Mouse (Mus musculus) gastrocnemius, adult 2 months (tissue): ENCODE data around the gene Nup205. TPM values are rescaled to one million over a fixed set of nuclear protein-coding genes. Genes with fewer than 3 reads are reported as not detected.
A peak's percentile ranks its signal among the peaks of the same experiment; 100 is the strongest.
"Not testable (repeated sequence)": the region's sequence is repeated elsewhere in the genome, so short reads cannot be mapped to it uniquely, and the experiment has no call there.

ENCODE experiments used
- DNase-seq: peaks from one replicate; pipeline ENCODE4 v3.0.0; 2022
- H3K27ac ChIP-seq: fragments of 200-600 bp; 2 replicates; pipeline ENCODE4 v1.8.1; 2022; ENCODE audit warnings: mild to moderate bottlenecking
- H3K4me3 ChIP-seq: fragments of 200-600 bp; 2 replicates; pipeline ENCODE4 v1.8.1; 2022; ENCODE audit warnings: mild to moderate bottlenecking, moderate library complexity
- CTCF ChIP-seq: fragments of 200-600 bp; IDR thresholded peaks from 2 replicates; pipeline ENCODE4 v1.8.1; 2022; ENCODE audit warnings: antibody characterized with exemption, mild to moderate bottlenecking, moderate library complexity
- intact Hi-C: fragments of 180-260 bp; cut with DNase I; formaldehyde crosslinking; loops from one replicate; pipeline ENCODE4 v1.15.1; 2025
- total RNA-seq, 2 experiments: library from RNA; stranded (reverse); gene quantifications; 2 replicates each; pipeline ENCODE4 v1.2.3; 2021

The Nup205 gene
- total RNA-seq, 2 experiments from 2014 or later = 9.3 to 12.5 TPM

DNA sequence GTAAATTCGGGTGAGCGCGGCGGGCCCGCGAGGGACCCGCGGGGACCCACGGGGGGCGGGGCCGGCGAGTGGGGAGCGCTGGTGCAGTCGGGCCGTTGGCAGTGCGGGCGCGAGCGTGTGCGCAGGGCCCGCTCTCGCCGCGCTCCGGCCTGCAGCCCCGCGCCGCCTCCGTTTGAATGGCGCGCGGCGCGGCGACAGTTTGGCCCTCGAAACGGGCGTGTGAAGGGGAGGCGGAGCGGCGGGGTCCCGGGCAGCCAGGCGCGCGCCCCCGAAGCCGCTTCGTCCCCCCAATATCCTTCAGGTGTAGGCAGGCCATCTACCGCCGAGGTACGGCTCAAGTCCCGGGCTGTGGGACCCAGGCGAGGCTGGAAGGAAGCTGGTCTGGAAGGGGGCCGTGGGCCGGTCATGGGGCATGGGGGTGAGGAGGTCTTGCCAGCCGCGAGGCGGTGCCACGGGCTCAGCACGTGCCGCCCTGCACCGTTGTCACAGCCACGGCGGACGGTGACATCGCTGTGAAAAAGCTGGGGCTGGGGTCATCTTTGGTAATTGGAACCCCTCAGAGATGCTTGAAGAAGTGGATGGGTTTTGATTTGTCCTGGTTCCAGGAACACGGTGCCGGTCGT, 540 bp downstream of the Nup205 start:
- intact Hi-C loops = loop anchor here (1.0 kb wide), 1 partner anchor 44 kb away; the partner anchor contains the start of gene Cnot4

DNA sequence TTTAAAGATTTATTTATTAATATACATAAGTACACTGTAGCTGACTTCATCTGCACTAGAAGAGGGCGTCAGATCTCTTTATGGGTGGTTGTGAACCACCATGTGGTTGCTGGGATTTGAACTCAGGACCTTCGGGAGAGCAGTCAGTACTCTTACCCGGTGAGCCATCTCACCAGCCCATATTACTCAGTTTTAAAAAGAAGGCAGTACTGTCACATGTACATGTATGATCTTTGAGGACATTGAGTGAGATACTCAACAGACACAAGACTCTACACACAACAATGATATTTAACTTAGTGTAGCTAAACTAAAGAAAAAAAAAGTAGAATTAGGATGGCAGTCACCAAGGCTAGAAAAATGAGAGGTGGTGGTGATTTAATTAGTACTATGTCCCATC, 2.1 kb downstream of the Nup205 start:
- H3K27ac ChIP-seq, H3K4me3 ChIP-seq, DNase-seq, intact Hi-C loops: not testable (repeated sequence)

More for the DNA sequence above, 540 bp downstream of the Nup205 start:
- peak; percentile 44 for DNase-seq
- TF ChIP-seq CTCF = no peak
- Histone ChIP-seq H3K27ac (peak overlapping the region; percentile 99), H3K4me3 (peak overlapping the region; percentile 91)

DNA sequence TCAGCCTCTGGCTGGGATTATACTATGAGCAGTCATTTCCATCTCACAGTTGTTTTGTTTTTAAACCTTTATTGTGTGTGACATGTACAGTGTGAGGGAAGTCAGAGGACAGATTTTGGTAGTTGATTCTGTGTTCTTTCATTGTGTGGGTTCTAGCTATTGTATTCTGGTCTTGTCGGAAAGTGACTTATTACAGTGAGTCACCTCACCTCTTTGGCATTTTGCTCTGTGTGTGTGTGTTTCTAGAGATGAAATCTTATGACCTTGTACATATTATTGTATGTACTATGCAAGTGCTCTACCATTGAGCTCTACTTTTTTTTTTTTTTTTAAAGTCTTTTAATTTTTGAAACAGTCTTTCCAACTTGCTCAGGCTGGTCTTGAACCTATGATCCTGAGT, 7.6 kb downstream of the Nup205 start:
- intact Hi-C loops = no loop called here
- no peak for TF ChIP-seq CTCF
- H3K4me3 ChIP-seq = no peak overlapping the region
- DNase-seq = no peak
- H3K27ac ChIP-seq = no peak overlapping the region

DNA sequence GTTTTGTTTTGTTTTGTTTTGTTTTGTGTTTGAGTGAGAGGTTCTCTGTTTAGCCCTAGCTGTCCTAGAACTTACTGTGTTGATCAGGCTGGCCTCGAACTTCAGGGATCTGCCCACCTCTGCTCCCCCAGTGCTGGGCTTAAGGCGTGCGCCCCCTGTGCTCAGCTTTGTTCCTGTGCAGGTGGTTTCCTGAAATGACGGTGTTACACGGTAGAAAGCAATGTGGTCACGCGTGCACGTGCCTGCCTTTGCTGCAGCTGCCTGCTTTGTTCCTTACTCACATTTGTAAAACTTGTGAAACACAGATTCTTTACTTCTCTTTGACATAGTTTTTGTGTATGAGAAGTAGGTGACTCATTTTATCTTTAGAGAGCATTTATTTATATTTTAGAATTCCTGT, 14.0 kb downstream of the Nup205 start:
- no peak overlapping the region for H3K4me3 ChIP-seq
- intact Hi-C loops = no loop called here
- no peak for DNase-seq
- H3K27ac ChIP-seq = no peak overlapping the region
- TF ChIP-seq CTCF = no peak

DNA sequence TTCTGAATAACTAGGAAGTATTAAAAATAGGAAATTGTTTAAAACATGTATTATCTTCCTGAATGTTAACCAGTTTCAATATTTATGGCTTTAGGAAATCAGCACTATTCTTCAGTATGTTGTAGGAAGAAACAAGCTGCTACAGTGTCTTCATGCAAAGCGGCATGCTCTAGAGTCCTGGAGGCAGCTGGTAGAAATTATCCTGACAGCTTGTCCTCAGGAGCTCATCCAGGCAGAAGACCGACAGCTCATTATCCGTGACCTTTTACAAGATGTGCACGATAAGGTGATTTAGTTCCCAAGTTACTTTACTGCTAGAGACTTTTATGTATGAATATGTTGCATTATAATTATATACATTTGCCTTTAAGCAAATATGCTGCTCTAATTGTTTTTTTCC, 48.5 kb downstream of the Nup205 start:
- no peak for DNase-seq
- no peak for TF ChIP-seq CTCF
- no peak overlapping the region for H3K27ac ChIP-seq
- intact Hi-C loops = no loop called here
- no peak overlapping the region for H3K4me3 ChIP-seq

DNA sequence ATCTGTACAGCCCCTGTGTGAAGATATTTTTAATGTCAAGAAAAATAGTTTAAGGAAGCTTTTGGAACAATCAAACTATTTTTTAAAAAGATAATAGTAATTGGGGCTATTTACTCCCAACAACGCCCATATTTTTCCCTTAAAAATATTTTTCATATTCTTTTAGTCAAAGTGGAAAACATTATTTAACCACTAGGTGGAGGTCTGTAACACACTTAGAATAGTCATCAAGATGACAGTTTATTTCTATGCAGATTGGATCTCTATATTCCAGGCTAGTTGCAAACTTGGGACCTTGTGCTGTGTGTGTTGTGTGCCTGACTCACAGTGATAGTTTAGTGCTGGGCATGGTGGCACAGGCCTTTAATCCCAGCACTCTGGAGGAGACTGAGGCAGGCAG, 52.2 kb downstream of the Nup205 start:
- H3K27ac ChIP-seq = no peak overlapping the region
- intact Hi-C loops = no loop called here
- DNase-seq = no peak
- no peak overlapping the region for H3K4me3 ChIP-seq
- peak; percentile 15; the same call in 1 of the 2 replicates for TF ChIP-seq CTCF

DNA sequence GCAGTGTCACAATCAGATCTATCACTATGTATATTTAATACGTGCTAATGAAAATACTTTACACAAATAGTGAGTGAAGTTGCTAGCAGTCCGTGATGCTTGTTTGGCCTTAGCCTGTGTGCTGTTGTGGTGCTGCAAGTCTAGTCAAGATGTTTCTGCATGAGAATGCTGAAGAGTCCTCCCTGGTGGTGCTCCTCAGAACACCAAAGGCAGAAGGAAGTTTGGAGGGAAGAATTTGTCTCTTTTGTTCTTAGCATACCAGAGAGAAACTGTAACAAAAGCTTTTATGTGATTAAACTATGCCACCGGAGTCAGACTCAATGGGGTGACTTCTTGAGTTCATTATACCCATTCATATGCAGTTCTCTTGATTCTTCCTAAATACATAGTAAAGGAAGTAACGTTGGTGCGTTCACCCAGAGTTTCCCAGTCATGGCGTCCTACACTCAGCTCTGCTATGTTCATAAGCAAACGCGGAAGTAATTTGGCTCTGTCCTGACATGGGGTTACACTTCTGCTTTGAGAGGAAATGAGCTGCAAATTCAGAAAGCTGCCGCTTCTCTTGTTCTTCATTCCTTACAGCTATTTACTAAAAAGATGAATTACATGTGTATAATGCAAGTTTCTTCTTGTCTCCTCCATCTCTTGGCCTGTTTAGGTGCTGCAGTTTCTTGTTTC, 59.0 kb downstream of the Nup205 start:
- H3K27ac ChIP-seq = no peak overlapping the region
- H3K4me3 ChIP-seq = no peak overlapping the region
- TF ChIP-seq CTCF = no peak
- intact Hi-C loops = no loop called here
- no peak for DNase-seq

DNA sequence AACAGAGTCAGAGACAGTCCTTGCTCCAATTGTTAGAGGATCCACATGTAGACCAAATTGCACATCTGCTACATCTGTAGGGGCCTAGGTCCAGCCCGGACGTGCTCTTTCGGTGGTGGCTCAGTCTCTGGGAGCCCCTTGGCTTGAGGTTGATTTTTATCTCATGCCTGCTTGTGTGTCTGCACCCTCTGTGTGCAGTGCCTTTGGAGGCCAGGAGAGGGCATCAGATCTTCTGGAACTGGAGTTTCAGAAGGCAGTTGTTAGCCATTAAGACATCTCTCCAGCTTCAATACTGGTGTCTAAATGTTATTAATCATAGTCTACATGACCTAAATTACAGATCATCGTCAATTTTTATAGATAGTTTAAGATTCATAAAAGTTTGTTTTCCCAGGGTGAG, 66.0 kb downstream of the Nup205 start:
- peak; percentile 13; the same call in 1 of the 2 replicates for TF ChIP-seq CTCF
- no peak overlapping the region for H3K4me3 ChIP-seq
- DNase-seq = no peak
- H3K27ac ChIP-seq = no peak overlapping the region
- intact Hi-C loops = no loop called here

DNA sequence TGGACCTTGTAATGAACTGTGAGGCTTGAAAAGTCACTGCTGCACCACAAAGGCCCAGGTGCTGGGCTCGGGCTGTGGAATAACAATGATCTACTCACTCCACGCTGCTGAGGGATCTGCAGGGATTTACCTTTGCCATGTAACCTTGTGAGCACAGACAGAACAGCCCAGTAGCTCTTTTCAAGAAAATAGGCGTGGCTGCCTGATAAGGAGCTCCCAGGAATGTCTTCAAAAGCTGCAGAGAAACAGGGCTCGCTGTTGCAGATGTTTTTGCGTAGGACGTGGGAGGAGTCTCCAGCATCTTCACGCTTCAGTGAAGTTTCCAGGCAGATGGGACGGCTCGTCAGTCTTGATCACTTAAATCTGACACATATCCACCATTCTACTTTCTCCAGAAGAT, 66.8 kb downstream of the Nup205 start:
- no peak for DNase-seq
- TF ChIP-seq CTCF = no peak
- Histone ChIP-seq H3K27ac (no peak overlapping the region), H3K4me3 (no peak overlapping the region)
- intact Hi-C loops = no loop called here

DNA sequence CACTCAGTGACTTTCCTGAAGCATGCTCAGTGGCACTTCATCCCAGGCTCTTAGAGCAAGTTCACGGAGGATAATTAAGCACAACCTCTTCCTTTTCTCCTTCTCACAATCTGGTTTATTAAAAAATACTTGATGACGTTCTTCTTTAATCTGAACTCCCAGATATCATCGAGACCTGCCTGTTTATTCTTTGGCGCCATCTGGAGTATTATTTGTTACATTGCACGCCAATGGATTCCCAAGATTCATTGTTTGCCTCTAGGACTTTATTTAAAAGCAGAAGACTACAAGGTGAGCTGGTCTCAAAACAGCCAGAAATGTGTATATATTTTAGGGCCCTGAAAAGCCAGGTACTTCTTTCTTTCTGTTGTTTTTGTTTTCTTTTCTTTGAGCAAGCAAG, 67.9 kb downstream of the Nup205 start:
- peak; percentile 59 for TF ChIP-seq CTCF
- no peak for DNase-seq
- Histone ChIP-seq H3K27ac (no peak overlapping the region), H3K4me3 (no peak overlapping the region)
- intact Hi-C loops = no loop called here

DNA sequence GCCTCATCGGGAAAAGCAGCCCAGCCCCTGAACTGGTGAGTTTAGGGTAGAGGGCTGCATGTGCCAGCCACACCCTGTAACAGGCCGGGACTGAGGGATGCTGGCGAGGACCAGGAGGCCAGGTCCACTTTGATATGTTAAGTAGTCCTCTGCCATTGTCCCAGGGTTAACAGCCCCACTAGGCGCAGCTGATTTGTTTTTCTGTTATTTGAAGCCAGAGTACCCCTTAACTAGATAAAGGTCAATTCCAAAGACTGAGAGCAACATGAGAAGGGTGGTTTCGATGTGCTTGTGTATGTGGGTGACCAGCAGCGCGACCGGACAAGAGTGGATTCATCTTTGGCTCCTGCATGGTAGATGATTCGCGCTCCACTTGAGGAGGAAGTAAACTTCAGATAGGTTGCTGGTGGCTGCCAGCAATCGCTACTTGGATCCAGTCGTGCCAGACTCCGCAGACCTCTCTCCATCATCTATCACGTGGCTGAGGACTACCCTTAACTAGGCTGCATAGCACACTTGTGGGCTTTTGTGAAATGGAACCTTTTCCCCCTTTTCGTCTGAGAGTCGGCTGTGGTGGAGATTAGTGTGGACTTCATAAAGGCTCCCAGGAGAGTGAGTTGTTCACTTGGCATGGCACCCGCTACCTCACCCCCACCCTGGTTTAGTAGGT, 74.7 kb downstream of the Nup205 start:
- TF ChIP-seq CTCF = no peak
- intact Hi-C loops = loop anchor here (2.0 to 10.0 kb wide), 4 partner anchors 73 to 977 kb away; no protein-coding TSS in a partner anchor
- peak overlapping the region; percentile 89 for H3K27ac ChIP-seq
- DNase-seq = no peak
- peak overlapping the region; percentile 85 for H3K4me3 ChIP-seq

DNA sequence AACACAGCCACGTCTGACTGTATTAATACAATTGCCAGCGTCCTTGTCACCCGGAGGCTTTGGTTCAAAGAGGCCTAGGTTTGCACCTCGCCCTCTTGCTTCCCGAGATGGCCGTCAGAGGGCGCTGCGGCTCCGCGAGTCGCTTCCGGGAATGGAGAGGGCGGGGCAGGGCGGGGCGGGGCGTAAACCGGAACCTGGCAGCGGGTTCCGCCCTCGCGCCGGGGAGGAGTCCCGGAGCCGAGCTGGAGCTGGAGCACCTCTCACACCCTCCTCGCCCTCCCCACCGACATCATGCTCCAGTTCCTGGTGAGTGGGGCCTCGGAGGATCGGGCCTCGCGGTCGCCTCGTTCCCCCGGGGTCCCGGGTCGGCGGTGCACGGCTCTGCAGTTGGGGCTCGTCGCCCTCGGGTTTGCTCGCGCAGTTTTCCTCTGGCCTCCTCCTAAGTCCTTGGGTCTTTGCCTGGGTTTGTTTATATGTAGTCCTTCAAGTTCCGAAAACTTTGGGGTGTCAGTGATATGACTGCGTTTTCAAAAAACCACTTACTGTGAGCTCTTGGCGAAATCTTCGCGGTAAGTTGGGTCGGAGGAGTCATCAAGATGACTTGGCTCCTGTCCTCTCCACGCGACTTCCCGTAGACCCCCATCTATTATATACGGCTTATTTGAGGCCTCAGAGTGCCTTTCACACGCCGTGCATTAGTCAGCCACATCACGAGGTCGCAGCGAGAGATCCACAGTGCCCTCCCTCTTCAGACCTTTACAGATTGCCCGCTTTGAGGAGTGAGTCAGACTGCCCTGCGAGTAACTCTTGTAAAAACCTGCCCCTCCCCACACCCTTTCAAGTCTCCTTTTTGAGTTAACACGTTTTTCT, 75.5 kb downstream of the Nup205 start:
- Histone ChIP-seq H3K4me3 (peak overlapping the region; percentile 85), H3K27ac (peak overlapping the region; percentile 89)
- peak; percentile 94 for DNase-seq
- intact Hi-C loops = loop anchor here (2.0 to 10.0 kb wide), 4 partner anchors 72 to 978 kb away; no protein-coding TSS in a partner anchor
- peak; percentile 91 for TF ChIP-seq CTCF
